Mouse (Mus musculus) frontal cortex, postnatal 14 days (tissue): Measurements from ENCODE around the gene Hip1r.

Experiments used
- DNase-seq, 2 experiments: peaks; one replicate each; pipeline ENCODE4 v3.0.0; 2022; ENCODE audit warnings: low spot score in 2 of 2

Hip1r gene

GRCm38 (mm10) chr5:123973299-123974178 is at the start of gene Hip1r:
Hip1r (plus strand) TSS chr5:123973628.
- peak in 1 of 2 experiments; percentile 57 for DNase-seq

GRCm38 (mm10) chr5:123927118-123927517 is 46.3 kb upstream of the Hip1r start, which contains the start of gene Gm43518:
Gm43518 (plus strand) TSS chr5:123927418.
- DNase-seq: no peak

- peak; percentile 84 to 87 for DNase-seq
Measured at GRCm38 (mm10) chr5:123930508-123930989, 42.9 kb upstream of the Hip1r start, which contains the start of gene Ccdc62. Ccdc62 (plus strand) TSS chr5:123930679.

- DNase-seq: no peak
Measured at GRCm38 (mm10) chr5:123931131-123931530, 42.3 kb upstream of the Hip1r start.

GRCm38 (mm10) chr5:123932927-123933326 is 40.5 kb upstream of the Hip1r start:
- DNase-seq: no peak

GRCm38 (mm10) chr5:123933556-123933955 is 39.9 kb upstream of the Hip1r start:
- DNase-seq: no peak

GRCm38 (mm10) chr5:123933957-123934591 is 39.4 kb upstream of the Hip1r start:
- no peak for DNase-seq

- DNase-seq: no peak
Measured at GRCm38 (mm10) chr5:123935931-123936330, 37.5 kb upstream of the Hip1r start.

- DNase-seq: no peak
Measured at GRCm38 (mm10) chr5:123938479-123938878, 34.9 kb upstream of the Hip1r start.

- DNase-seq: no peak
Measured at GRCm38 (mm10) chr5:123946546-123946945, 26.9 kb upstream of the Hip1r start.

GRCm38 (mm10) chr5:123947041-123947761 is 26.2 kb upstream of the Hip1r start:
- no peak for DNase-seq

GRCm38 (mm10) chr5:123952365-123953045 is 20.9 kb upstream of the Hip1r start:
- no peak for DNase-seq

GRCm38 (mm10) chr5:123957213-123957612 is 16.2 kb upstream of the Hip1r start:
- no peak for DNase-seq

- DNase-seq: no peak
Measured at GRCm38 (mm10) chr5:123959018-123959417, 14.4 kb upstream of the Hip1r start.

- no peak for DNase-seq
Measured at GRCm38 (mm10) chr5:123960129-123960528, 13.3 kb upstream of the Hip1r start.

GRCm38 (mm10) chr5:123961046-123961445 is 12.4 kb upstream of the Hip1r start:
- no peak for DNase-seq

GRCm38 (mm10) chr5:123964208-123964607 is 9.2 kb upstream of the Hip1r start:
- no peak for DNase-seq

GRCm38 (mm10) chr5:123966759-123967158 is 6.7 kb upstream of the Hip1r start:
- no peak for DNase-seq

- DNase-seq: no peak
Measured at GRCm38 (mm10) chr5:123968468-123968867, 5.0 kb upstream of the Hip1r start.

- no peak for DNase-seq
Measured at GRCm38 (mm10) chr5:123969216-123969615, 4.2 kb upstream of the Hip1r start.

- no peak for DNase-seq
Measured at GRCm38 (mm10) chr5:123970576-123970975, 2.9 kb upstream of the Hip1r start.
